Mouse (Mus musculus): ENCODE measurements around the gene Syde2. TPM values are rescaled to one million over a fixed set of nuclear protein-coding genes. Genes with fewer than 3 reads are reported as not detected.
"Not testable (repeated sequence)": the region's sequence is repeated elsewhere in the genome, so short reads cannot be mapped to it uniquely, and the experiment has no call there.

Syde2 gene
- total and polyA plus RNA-seq, 2 experiments from 2014 or later: 10.5 to 42.0 TPM

DNA sequence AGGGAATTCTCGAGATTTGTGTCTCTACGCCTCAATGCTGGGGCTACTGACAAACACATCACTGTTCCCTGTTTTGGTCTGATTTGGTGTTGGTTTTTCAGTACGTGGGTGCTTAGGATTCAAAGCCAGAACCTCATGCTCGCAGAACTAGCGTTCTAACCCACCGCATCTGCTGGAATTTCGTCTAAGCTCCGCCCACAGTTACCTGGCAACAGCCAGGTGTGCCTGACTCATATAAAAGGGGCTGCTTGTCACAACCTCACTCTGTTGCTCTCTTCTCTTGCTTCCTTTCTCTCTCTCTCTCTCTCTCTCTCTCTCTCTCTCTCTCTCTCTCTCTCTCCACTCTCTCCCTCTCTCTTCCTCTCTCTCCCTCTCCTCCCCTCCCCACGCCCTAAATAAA is 25.3 kb upstream of the Syde2 start:
- H3K27me3 ChIP-seq (ENCODE audit: control insufficient read depth, insufficient read depth, low read length): no peaks in the 10 kb centered on the region
- H3K9ac ChIP-seq (replicated peaks; ENCODE audit: low read depth, low read length): no peak overlapping the region
- TF ChIP-seq CTCF (IDR thresholded peaks at IDR 0.05; ENCODE audit: low read depth) (no peak), EP300 (IDR thresholded peaks at IDR 0.05; ENCODE audit: low read depth) (no peak)
- DNase-seq (ENCODE audit: low spot score): no peak
- H3K9me3 ChIP-seq (replicated peaks; ENCODE audit: control insufficient read depth, low read length): no peaks in the 10 kb centered on the region
- H3K27ac ChIP-seq (ENCODE audit: low read depth): peak overlapping the region; percentile 96
- ATAC-seq (ENCODE audit: insufficient read depth, low read depth): no peak
- 44% methylated on average over 9 of the region's 9 CpGs for WGBS
- H3K4me2 ChIP-seq (ENCODE audit: low read depth, low read length): no peak overlapping the region
- no peaks in the 10 kb centered on the region for H3K36me3 ChIP-seq (replicated peaks; ENCODE audit: control insufficient read depth, insufficient read depth, low read length)
- H3K4me1 ChIP-seq (ENCODE audit: control insufficient read depth, insufficient read depth): peaks cover 36% of the 10 kb centered on the region
- H3K4me3 ChIP-seq (ENCODE audit: low read depth, low read length): no peak overlapping the region

DNA sequence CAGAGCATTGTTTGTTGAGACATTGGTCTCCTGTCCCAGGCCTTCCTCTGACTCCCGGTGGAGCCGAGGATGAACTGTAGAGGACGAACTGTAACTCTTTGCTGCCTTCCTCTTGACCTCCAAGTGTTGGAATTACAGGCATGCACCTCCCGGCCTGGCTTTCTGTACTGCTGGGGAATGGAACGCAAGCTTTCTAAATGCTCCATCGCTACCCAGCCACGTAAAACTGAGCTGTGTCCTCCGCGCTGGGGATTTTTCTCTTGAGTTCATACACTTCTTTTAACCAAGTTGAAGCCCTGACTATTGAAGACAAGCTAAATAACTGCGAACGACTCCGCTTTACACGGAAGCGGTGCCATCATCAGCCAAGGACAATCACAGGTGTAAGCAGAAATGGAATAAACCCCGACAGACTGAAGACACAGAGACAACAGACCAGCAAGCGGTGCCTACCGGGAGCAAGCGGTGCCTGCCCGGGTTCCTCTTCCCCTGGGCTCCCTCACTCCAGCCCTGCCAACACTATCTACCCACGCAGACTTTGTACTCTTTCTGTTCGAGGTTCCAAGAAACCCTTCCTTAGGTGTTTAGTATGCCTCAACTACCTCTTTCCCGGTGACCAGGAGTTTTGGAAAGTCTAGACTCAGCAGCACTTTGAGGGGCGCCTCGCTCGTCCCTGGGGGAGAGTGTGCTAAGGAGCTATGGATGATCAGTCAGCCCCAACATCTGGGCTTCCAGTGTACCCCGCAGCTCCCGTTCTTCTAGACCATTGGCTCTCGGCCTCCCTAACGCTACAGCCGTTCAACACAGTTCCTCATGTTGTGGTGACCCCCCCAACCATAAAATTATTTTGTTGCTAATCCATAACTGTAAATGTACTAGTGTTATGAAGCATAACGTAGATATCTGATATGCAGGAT is 24.3 kb upstream of the Syde2 start:
- peak overlapping the region; percentile 41 for H3K9ac ChIP-seq (replicated peaks; ENCODE audit: low read depth, low read length)
- peak overlapping the region; percentile 96 for H3K27ac ChIP-seq (ENCODE audit: low read depth)
- H3K4me3 ChIP-seq (ENCODE audit: low read depth, low read length): peak overlapping the region; percentile 19
- 15% methylated on average over 31 of the region's 31 CpGs for WGBS
- DNase-seq (ENCODE audit: low spot score) (peak; percentile 67), ATAC-seq (ENCODE audit: insufficient read depth, low read depth) (peak; percentile 55)
- H3K36me3 ChIP-seq (replicated peaks; ENCODE audit: control insufficient read depth, insufficient read depth, low read length): no peaks in the 10 kb centered on the region
- H3K27me3 ChIP-seq (ENCODE audit: control insufficient read depth, insufficient read depth, low read length): no peaks in the 10 kb centered on the region
- peaks cover 36% of the 10 kb centered on the region for H3K4me1 ChIP-seq (ENCODE audit: control insufficient read depth, insufficient read depth)
- TF ChIP-seq EP300 (IDR thresholded peaks at IDR 0.05; ENCODE audit: low read depth) (0 out of 2 replicates have a peak, but pooled peaks have one; percentile 37), CTCF (IDR thresholded peaks at IDR 0.05; ENCODE audit: low read depth) (no peak)
- no peaks in the 10 kb centered on the region for H3K9me3 ChIP-seq (replicated peaks; ENCODE audit: control insufficient read depth, low read length)
- H3K4me2 ChIP-seq (ENCODE audit: low read depth, low read length): peak overlapping the region; percentile 50

DNA sequence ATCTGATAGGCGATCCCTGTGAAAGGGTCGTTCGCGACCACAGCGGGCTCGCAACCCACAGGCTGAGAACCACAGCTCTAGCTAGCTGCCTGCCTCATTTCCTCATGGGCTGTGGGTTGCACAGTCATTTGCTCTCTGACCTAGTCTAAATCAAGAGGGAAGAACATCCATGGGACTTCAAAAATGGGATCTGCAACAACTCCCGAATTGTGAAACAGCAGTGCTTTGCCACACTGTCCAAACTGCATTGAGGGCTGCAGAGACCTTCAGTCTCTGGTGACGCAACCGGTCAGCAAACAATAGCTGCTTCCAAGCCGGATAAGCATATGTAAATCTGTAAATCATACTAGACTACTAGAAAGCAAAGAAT is 23.7 kb upstream of the Syde2 start:
- Histone ChIP-seq H3K27me3 (ENCODE audit: control insufficient read depth, insufficient read depth, low read length) (no peaks in the 10 kb centered on the region), H3K9me3 (replicated peaks; ENCODE audit: control insufficient read depth, low read length) (no peaks in the 10 kb centered on the region), H3K4me1 (ENCODE audit: control insufficient read depth, insufficient read depth) (peaks cover 36% of the 10 kb centered on the region), H3K36me3 (replicated peaks; ENCODE audit: control insufficient read depth, insufficient read depth, low read length) (no peaks in the 10 kb centered on the region), H3K9ac (replicated peaks; ENCODE audit: low read depth, low read length) (peak overlapping the region; percentile 41), H3K4me3 (ENCODE audit: low read depth, low read length) (peak overlapping the region; percentile 19), H3K27ac (ENCODE audit: low read depth) (peak overlapping the region; percentile 96), H3K4me2 (ENCODE audit: low read depth, low read length) (peak overlapping the region; percentile 50)
- peak; percentile 31 for ATAC-seq (ENCODE audit: insufficient read depth, low read depth)
- 16% methylated on average over 10 of the region's 10 CpGs for WGBS
- TF ChIP-seq EP300 (IDR thresholded peaks at IDR 0.05; ENCODE audit: low read depth) (no peak), CTCF (IDR thresholded peaks at IDR 0.05; ENCODE audit: low read depth) (no peak)
- DNase-seq (ENCODE audit: low spot score): peak; percentile 77

GRCm38 (mm10) chr3:145964473-145964872 is 23.2 kb upstream of the Syde2 start:
- Histone ChIP-seq H3K4me3 (ENCODE audit: low read depth, low read length) (peak overlapping the region; percentile 19; the same call in 1 of the 2 replicates), H3K36me3 (replicated peaks; ENCODE audit: control insufficient read depth, insufficient read depth, low read length) (no peaks in the 10 kb centered on the region), H3K27me3 (ENCODE audit: control insufficient read depth, insufficient read depth, low read length) (no peaks in the 10 kb centered on the region), H3K4me1 (ENCODE audit: control insufficient read depth, insufficient read depth) (peaks cover 39% of the 10 kb centered on the region), H3K27ac (ENCODE audit: low read depth) (peak overlapping the region; percentile 96), H3K4me2 (ENCODE audit: low read depth, low read length) (peak overlapping the region; percentile 50), H3K9me3 (replicated peaks; ENCODE audit: control insufficient read depth, low read length) (no peaks in the 10 kb centered on the region), H3K9ac (replicated peaks; ENCODE audit: low read depth, low read length) (peak overlapping the region; percentile 41)
- DNase-seq (ENCODE audit: low spot score) (peak; percentile 90), ATAC-seq (ENCODE audit: insufficient read depth, low read depth) (peak; percentile 71)
- peak; percentile 57 for TF ChIP-seq EP300 (IDR thresholded peaks at IDR 0.05; ENCODE audit: low read depth)
- TF ChIP-seq CTCF (IDR thresholded peaks at IDR 0.05; ENCODE audit: low read depth): no peak
- 1% methylated on average over 10 of the region's 10 CpGs for WGBS

DNA sequence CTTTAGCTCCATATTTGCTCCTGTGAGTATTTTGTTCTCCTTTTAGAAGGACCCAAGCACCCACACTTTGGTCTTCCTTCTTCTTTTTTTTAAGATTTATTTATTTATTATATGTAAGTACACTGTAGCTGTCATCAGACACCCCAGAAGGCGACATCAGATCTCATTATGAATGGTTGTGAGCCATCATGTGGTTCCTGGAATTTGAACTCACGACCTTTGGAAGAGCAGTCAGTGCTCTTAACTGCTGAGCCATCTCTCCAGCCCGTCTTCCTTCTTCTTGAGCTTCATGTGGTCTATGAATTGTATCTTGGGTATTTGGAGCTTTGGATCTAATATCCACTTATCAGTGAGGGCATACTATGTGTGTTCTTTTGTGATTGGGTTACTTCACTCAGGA is 22.1 kb upstream of the Syde2 start:
- not testable (repeated sequence) for H3K4me3 ChIP-seq (ENCODE audit: low read depth, low read length); H3K27me3 ChIP-seq (ENCODE audit: control insufficient read depth, insufficient read depth, low read length); DNase-seq (ENCODE audit: low spot score); H3K4me2 ChIP-seq (ENCODE audit: low read depth, low read length); H3K36me3 ChIP-seq (replicated peaks; ENCODE audit: control insufficient read depth, insufficient read depth, low read length); ATAC-seq (ENCODE audit: insufficient read depth, low read depth); H3K9me3 ChIP-seq (replicated peaks; ENCODE audit: control insufficient read depth, low read length); H3K9ac ChIP-seq (replicated peaks; ENCODE audit: low read depth, low read length)
- WGBS: 71% methylated on average over 3 of the region's 3 CpGs
- peaks cover 35% of the 10 kb centered on the region for H3K4me1 ChIP-seq (ENCODE audit: control insufficient read depth, insufficient read depth)
- peak overlapping the region; percentile 96 for H3K27ac ChIP-seq (ENCODE audit: low read depth)
